Mouse (Mus musculus) CD8-positive naive resting alpha-beta T cell, adult 2 months (primary cell): ENCODE measurements around the gene Abr.

Experiments
- DNase-seq, 2 experiments: peaks; one replicate each; pipeline ENCODE4 v3.0.0; 2022; ENCODE audit warnings: low read depth in 2 of 2, low spot score in 2 of 2

Abr gene

GRCm38 (mm10) chr11:76382711-76383324 lies 239.3 kb downstream of the Abr start:
- DNase-seq: no peak

- DNase-seq: no peak
Observed at GRCm38 (mm10) chr11:76381201-76381885, 240.8 kb downstream of the Abr start.

GRCm38 (mm10) chr11:76379921-76380544 lies 242.1 kb downstream of the Abr start:
- DNase-seq: no peak

DNA sequence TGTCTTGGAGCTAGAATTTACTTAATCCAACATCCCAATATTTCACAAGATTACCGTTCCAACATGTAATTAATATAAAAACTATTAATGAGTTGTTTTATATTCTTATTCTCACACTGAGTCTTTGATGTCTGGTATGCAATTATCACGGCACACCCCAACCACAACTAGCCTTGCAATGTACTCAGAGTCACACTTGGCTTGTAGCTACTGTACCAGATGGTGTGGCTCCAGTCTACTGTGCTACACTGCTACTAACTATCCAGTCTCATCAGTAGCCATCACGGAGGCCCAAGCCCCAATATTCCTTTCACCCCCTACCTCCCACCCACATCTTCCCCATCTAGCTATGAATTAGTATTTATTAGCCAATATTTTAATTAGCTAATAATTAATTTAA lies 245.7 kb downstream of the Abr start:
- DNase-seq: no peak

DNA sequence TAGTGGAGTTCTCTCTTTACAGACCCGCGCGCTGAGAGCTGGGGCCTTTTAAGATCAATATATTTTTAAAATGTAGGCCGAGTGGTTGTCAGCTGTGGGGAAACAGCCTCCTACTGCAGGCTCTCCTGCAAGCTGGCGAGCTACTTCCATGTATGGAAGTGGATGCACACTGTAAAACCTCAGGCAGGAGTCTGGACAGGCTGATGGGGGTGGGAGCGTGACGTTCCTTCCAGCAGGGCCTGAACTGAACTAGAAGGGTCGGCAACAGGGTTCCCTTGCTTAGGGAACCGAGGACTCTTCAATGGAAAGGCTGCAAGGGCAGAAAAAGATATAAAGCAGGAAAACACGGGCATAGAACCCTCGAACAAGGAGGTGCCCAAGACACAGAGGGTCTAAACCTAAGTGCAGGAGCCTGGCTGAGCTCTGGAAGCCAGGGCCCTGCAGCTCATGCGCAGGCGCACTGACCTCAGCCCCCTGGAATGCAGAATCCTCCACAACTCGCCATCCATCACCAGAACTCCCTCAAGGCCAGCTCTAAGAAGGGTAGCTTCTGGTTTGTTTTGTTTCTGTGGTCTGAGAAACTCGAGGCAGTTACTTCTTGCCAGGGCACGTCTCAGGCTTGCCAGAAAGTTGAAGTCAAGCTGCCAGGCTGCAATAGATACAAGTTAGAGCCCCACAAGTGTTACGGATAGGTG lies 247.5 kb downstream of the Abr start:
- DNase-seq: no peak

- DNase-seq: no peak
Observed at GRCm38 (mm10) chr11:76372534-76372933, 249.6 kb downstream of the Abr start.

- no peak for DNase-seq
Observed at GRCm38 (mm10) chr11:76372120-76372519, 250.0 kb downstream of the Abr start.

- DNase-seq: no peak
Observed at GRCm38 (mm10) chr11:76370491-76370890, 251.6 kb downstream of the Abr start.
